Mouse (Mus musculus): ENCODE measurements around the gene Arhgef16. TPM values are rescaled to one million over a fixed set of nuclear protein-coding genes. Genes with fewer than 3 reads are reported as not detected.

The Arhgef16 gene
- polyA plus RNA-seq (2014; fragmentation: Illumina TruSeq; extraction: RNeasy Lipid Tissue Mini Kit (QIAGEN cat#74804); ENCODE audit: low read depth, low replicate concordance) = not detected

DNA sequence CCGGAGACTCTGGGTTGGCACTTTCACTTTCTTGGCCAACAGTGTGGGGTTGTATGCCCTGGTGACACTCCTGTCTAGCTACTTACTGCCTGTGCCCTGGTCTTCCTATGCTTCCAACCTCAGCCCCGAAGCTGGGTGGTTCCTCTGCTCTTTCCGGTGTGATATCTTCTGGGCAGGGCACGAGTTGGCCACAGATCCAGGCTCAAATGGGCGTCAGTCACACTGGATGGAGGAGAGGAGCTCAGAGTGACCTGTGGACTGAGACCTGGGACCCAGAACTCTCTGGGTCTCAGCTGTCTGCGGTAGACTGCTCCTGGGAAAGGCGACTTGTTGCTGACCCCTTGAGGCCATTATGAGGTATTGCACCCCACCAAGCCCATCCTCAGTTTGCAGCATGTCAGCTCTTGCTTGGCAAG is at the start of gene Arhgef16:
Arhgef16 (minus strand) TSS at position 211 of the 416 bp plus-strand sequence.

DNA sequence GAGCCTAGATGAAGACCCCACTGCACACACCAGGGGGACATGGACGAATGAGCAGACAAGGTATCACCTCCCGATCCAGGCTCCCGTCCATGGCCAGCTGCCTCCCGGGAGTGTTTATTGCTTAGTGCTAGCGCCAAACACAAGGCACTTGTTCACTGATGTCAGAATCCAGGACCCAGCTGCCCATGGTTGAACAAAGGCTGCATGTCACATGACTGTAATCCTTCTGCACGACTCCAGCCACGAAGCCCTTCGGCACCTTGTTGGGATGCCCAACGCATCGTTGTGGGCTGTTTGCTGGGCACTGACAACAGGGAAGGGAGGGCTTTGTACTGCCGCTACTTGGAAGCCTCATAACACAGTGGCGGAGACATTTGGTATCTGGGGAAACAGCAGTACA is 34.3 kb upstream of the Arhgef16 start, which contains the start of gene B230104I21Rik:
B230104I21Rik (plus strand) TSS at position 367 of the 400 bp plus-strand sequence.

Other genes with a start within 250 kb of the Arhgef16 start
- not detected for gene Trp73, start 161.5 kb downstream of the Arhgef16 start, polyA plus RNA-seq (2014; fragmentation: Illumina TruSeq; extraction: RNeasy Lipid Tissue Mini Kit (QIAGEN cat#74804); ENCODE audit: low read depth, low replicate concordance)
- 3.1 TPM for gene Wrap73, start 159.3 kb downstream of the Arhgef16 start, polyA plus RNA-seq (2014; fragmentation: Illumina TruSeq; extraction: RNeasy Lipid Tissue Mini Kit (QIAGEN cat#74804); ENCODE audit: low read depth, low replicate concordance)
- gene Tprgl, start 141.0 kb downstream of the Arhgef16 start, polyA plus RNA-seq (2014; fragmentation: Illumina TruSeq; extraction: RNeasy Lipid Tissue Mini Kit (QIAGEN cat#74804); ENCODE audit: low read depth, low replicate concordance) = 151 TPM
- gene Megf6, start 130.9 kb downstream of the Arhgef16 start, polyA plus RNA-seq (2014; fragmentation: Illumina TruSeq; extraction: RNeasy Lipid Tissue Mini Kit (QIAGEN cat#74804); ENCODE audit: low read depth, low replicate concordance) = not detected
- gene B230104I21Rik, start 34.5 kb upstream of the Arhgef16 start, polyA plus RNA-seq (2014; fragmentation: Illumina TruSeq; extraction: RNeasy Lipid Tissue Mini Kit (QIAGEN cat#74804); ENCODE audit: low read depth, low replicate concordance) = not detected